Mouse (Mus musculus): ENCODE data around the gene Usp6nl. TPM values are rescaled to one million over a fixed set of nuclear protein-coding genes. Genes with fewer than 3 reads are reported as not detected.
A peak's percentile ranks its signal among the peaks of the same experiment; 100 is the strongest.

Gene Usp6nl
- polyA plus RNA-seq (2012; rRNA removed): 12.4 and 17.9 TPM in 2 replicates

DNA sequence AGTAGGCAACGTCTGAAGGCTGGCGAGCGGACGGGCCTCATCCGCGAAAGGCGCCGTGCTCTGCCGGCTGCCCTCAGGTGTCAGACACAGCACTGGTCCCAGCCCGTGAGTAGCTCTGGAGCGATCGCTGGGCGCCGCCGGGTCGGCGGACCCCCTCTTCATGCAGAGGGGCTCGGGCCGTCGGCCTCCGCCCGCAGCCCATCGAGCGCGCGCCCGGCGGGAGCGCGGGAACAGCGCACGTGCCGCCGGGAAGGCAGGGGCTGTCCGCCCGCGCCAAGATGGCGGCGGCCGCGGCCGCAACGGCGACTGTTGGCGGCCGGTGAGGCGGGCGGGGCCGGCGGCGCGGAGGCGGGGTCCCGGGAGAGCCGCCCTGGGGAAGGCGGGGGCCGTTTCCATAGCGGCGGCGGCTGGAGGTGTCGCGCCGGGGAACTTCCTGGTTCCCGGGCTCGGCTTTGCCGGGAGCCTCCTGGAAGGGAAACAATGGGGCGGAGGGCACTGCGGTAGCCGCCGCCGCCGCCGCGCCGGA lies at the start of gene Usp6nl:
Gene Usp6nl, plus strand, starts transcription at position 292 of the 526 bp plus-strand sequence.
- TF ChIP-seq POLR2A (IDR thresholded peaks at IDR 0.05; ENCODE audit: borderline replicate concordance, extremely low read depth, insufficient read depth, insufficient read length, poor library complexity, severe bottlenecking): peak; percentile 98
- TF ChIP-seq CTCF (IDR thresholded peaks at IDR 0.05; ENCODE audit: borderline replicate concordance, extremely low read depth, insufficient read depth, insufficient read length): no peak
- peak; percentile 88 for DNase-seq (ENCODE audit: low read depth)

DNA sequence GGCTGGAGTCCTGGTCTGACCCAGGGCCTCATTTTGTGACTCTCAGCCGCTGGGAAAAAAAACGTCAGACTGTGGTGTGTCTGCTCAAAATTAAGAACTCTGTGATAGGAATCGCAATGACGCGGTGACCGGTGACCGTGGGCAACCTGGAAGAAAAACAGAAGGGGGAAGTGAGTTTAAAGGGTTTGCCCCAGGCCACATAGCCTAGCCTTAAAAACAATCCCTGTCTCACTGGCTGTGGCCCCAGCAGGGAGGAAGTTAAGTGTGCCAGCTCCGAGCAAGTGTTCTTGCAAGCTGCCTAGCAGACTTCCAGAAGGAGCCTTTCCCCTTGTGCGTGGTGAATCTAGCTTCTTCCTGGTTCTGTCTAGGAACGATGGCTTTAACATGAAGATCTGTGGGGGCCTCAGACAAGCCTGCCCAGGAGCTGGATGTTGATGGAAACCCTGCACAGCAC lies 49.0 kb upstream of the Usp6nl start:
- TF ChIP-seq CTCF (IDR thresholded peaks at IDR 0.05; ENCODE audit: borderline replicate concordance, extremely low read depth, insufficient read depth, insufficient read length) (no peak), POLR2A (IDR thresholded peaks at IDR 0.05; ENCODE audit: borderline replicate concordance, extremely low read depth, insufficient read depth, insufficient read length, poor library complexity, severe bottlenecking) (no peak)
- peak; percentile 47 for DNase-seq (ENCODE audit: low read depth)

DNA sequence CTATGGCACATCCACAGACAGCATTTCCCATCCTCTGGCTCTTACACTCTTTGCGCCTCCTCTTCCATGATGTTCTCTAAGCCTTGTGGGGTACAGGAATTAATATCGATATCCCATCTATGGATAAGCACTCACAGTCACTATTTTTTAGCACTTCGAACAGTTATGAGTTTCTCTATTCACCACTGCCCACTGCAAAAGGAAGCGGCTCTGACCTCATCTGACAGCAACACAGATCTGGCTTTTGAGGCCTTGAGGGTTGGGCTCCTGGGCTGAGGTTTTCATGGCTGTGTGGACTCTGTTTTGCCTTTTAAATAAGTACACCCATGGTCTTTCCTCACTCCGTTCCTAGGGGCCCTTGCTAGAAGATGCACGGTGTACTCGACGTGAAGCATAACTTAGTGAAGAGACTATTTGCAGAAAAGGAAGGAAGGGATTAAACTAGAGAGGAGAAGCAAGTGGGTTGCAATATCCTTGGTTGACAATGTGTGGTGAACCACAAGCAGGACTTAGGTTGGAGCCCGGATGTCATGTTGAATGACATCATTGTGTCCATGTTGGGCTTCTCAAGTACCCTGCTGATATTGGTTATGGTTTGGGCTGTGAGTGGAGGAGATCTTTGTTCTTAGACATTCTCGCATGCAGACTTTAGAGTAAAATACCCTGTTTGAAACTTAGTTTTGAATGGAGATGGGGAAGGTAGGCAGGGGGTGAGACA lies 43.5 kb upstream of the Usp6nl start:
- DNase-seq (ENCODE audit: low read depth): no peak
- no peak for TF ChIP-seq CTCF (IDR thresholded peaks at IDR 0.05; ENCODE audit: borderline replicate concordance, extremely low read depth, insufficient read depth, insufficient read length)
- no peak for TF ChIP-seq POLR2A (IDR thresholded peaks at IDR 0.05; ENCODE audit: borderline replicate concordance, extremely low read depth, insufficient read depth, insufficient read length, poor library complexity, severe bottlenecking)

DNA sequence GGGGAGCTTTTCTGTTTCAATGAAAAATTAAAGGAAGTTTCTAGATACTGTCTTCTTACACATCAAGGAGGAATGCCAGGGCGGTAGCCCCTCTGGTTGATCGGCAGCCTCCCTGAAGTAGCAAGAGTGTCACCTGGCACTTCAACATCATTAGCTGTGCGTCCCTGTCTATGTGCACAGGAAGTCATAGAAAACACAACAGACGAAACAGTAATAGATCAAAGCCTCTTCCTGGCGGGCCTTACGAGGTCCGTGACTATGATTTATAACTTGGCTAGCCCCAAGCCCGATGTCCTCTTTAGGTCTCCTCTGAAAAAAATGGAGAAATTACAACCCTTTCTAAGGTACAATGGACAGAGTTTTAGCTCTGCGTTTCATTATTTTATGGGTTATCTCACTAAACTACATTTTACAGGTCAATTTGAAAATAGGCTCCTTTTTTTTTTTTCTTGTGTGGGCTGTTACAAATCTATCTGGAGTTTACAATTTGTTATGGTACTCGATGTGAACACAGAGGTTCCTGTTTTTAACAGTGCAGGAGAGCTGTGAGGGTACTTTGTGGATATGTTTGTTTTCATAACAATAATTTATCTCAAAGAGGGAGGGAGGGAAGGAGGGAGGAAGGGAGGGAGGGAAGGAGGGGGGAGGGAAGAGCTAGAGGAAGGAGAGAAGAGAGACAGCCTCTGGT lies 42.7 kb upstream of the Usp6nl start:
- no peak for DNase-seq (ENCODE audit: low read depth)
- no peak for TF ChIP-seq CTCF (IDR thresholded peaks at IDR 0.05; ENCODE audit: borderline replicate concordance, extremely low read depth, insufficient read depth, insufficient read length)
- no peak for TF ChIP-seq POLR2A (IDR thresholded peaks at IDR 0.05; ENCODE audit: borderline replicate concordance, extremely low read depth, insufficient read depth, insufficient read length, poor library complexity, severe bottlenecking)

DNA sequence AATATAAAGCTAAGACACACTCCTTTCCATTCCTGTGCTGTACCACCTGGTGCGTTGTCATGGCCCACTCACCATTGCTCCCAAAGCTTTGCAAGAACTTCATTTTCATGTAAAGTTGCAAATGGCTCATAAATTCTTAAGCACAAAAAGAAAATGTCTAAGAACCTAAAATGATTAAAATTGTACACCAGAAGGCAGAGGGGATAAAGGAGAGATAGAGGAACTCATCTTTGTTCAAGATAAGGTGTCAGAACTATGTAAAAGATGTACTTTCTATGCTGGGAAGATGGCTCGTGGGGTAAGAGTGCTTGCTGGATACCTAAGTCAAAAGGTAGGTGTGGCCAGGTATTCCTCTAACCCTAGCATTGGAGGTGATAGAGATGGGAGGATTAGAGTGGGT lies 38.9 kb upstream of the Usp6nl start:
- TF ChIP-seq CTCF (IDR thresholded peaks at IDR 0.05; ENCODE audit: borderline replicate concordance, extremely low read depth, insufficient read depth, insufficient read length) (no peak), POLR2A (IDR thresholded peaks at IDR 0.05; ENCODE audit: borderline replicate concordance, extremely low read depth, insufficient read depth, insufficient read length, poor library complexity, severe bottlenecking) (no peak)
- DNase-seq (ENCODE audit: low read depth): no peak

DNA sequence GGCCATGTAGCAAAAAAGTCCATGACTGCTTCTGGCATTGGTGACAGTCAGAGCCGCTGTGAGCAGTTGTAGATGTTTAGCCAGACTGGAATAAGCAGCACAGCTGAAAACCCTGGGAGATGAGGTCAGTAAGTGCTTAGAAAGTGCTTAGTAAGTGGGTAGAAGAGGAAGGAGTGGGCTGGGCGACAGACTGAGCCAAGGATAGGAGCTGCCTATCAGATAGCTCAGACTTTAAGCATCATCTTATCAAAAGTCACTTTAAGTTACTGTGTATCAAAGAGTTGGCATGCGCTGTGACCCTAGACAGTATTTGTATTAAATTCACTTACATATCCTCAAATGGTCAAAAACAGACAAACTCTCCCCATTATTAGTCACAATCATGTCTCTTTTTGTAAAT lies 37.7 kb upstream of the Usp6nl start:
- no peak for TF ChIP-seq POLR2A (IDR thresholded peaks at IDR 0.05; ENCODE audit: borderline replicate concordance, extremely low read depth, insufficient read depth, insufficient read length, poor library complexity, severe bottlenecking)
- TF ChIP-seq CTCF (IDR thresholded peaks at IDR 0.05; ENCODE audit: borderline replicate concordance, extremely low read depth, insufficient read depth, insufficient read length): no peak
- no peak for DNase-seq (ENCODE audit: low read depth)

DNA sequence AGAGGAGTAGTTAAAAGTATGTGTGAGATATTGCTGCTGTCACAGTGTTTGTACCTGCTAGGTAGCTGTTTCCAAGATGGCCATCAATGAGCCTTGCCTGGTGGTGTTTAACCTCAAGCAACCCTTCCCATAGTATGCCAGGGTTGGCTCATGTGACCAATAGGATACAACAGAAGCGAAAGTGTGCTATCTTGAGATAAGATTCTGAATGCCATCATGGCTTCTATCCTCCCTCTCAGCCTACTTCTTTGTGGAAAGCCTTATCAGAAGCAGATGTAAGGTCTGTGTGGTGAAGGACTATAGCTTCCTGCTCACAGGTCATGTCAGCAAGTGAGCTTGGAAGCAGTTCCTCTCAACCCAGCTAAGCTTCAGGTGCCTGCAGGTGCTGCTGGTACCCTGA lies 36.7 kb upstream of the Usp6nl start:
- DNase-seq (ENCODE audit: low read depth): no peak
- TF ChIP-seq CTCF (IDR thresholded peaks at IDR 0.05; ENCODE audit: borderline replicate concordance, extremely low read depth, insufficient read depth, insufficient read length): no peak
- no peak for TF ChIP-seq POLR2A (IDR thresholded peaks at IDR 0.05; ENCODE audit: borderline replicate concordance, extremely low read depth, insufficient read depth, insufficient read length, poor library complexity, severe bottlenecking)

DNA sequence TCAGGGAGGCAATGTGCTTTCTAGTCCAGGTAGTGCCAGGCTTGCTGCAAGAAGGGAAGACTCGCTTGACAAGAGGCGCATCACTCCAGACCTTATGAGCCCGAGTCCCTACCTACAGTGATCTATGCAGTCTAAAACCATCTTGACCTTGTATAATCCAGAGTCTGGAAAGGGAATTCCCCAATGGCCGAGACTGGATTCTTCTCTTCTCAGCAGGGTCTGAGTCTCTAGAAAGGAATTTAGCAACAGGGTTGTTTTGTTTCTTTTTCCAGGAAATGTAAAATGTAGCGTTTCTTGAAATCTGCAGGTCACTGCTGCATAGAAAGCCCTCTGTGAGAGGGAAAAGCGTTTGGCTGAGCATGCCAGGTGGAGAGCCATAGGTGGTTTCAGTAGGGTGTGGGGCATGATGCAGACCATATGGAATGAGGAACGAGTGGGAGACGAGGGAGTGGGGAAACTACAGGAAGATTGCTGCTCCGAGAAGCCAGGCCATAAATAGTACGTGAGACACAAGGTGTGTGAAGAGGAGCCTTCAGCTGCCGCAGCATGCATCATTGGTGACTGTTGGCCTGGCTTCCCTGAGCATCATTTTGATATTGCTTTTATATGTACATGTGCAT lies 28.5 kb upstream of the Usp6nl start:
- DNase-seq (ENCODE audit: low read depth): no peak
- TF ChIP-seq POLR2A (IDR thresholded peaks at IDR 0.05; ENCODE audit: borderline replicate concordance, extremely low read depth, insufficient read depth, insufficient read length, poor library complexity, severe bottlenecking): no peak
- no peak for TF ChIP-seq CTCF (IDR thresholded peaks at IDR 0.05; ENCODE audit: borderline replicate concordance, extremely low read depth, insufficient read depth, insufficient read length)

DNA sequence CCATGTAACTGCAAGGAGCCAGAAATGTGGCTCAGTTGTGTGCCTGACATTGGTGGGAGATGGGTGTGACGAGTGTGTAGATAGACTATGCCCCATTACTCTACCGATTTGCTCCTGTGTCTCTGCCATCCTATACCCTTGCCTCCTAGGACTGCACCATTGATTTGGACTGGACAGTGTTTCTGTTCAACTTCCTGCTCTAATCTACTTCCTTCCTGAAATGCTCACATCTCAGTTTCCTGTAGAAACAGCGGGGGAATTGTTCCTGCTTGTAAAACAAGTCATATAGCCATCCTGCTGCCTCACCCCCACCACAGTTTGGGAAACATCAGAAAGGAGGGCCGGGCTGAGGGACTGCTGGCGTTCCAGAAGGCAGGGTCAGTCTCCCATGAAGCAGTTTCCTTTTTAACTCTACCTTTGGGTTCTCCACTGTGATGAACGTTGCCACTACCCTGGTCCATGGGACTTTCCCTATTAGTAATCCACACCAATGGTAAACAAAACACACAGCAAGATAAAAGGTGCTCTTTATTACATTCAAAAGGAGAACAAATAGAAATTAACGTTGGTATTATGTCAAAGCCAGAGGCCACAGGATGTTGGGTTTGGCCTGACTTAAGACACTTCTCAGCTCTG lies 27.4 kb upstream of the Usp6nl start:
- no peak for DNase-seq (ENCODE audit: low read depth)
- TF ChIP-seq CTCF (IDR thresholded peaks at IDR 0.05; ENCODE audit: borderline replicate concordance, extremely low read depth, insufficient read depth, insufficient read length) (no peak), POLR2A (IDR thresholded peaks at IDR 0.05; ENCODE audit: borderline replicate concordance, extremely low read depth, insufficient read depth, insufficient read length, poor library complexity, severe bottlenecking) (no peak)

DNA sequence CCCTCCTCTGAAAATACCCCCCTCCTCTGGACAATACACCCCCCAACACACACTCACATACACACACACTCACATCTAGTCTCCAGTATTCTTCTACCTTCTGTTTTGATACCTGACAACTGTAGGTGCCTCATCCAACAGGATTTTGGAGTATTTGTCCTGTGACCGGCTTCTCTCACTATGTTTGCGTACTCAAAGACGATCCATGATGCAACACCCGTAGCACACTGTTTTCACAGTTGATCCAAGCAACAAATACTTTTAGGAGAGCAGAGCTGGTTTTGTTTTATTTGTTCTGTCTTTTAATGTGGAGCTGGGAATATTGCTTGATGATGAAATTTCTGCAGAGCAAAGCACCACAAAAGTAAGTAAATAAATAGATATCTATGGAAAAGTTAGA lies 17.7 kb upstream of the Usp6nl start:
- no peak for TF ChIP-seq CTCF (IDR thresholded peaks at IDR 0.05; ENCODE audit: borderline replicate concordance, extremely low read depth, insufficient read depth, insufficient read length)
- TF ChIP-seq POLR2A (IDR thresholded peaks at IDR 0.05; ENCODE audit: borderline replicate concordance, extremely low read depth, insufficient read depth, insufficient read length, poor library complexity, severe bottlenecking): no peak
- no peak for DNase-seq (ENCODE audit: low read depth)

DNA sequence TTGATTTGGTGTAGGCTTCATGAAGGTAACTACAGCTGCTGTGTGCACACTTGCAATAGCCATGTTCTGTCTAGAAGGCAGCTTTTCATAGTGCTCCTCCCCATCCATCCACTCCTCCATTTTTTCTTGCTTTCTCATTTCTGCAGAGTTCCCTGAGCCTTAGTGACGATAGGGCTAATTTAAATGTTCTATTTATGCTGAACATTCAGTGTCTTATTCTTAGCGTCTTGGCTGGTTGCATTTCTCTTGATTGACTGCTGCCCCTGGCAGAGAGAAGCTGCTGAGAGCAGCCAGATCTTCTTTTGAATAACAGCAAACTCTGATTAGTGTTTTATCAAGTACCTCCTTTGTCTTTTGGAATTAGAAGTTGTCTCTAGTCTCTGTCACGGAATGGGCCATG lies 15.6 kb upstream of the Usp6nl start:
- DNase-seq (ENCODE audit: low read depth): no peak
- TF ChIP-seq CTCF (IDR thresholded peaks at IDR 0.05; ENCODE audit: borderline replicate concordance, extremely low read depth, insufficient read depth, insufficient read length) (no peak), POLR2A (IDR thresholded peaks at IDR 0.05; ENCODE audit: borderline replicate concordance, extremely low read depth, insufficient read depth, insufficient read length, poor library complexity, severe bottlenecking) (no peak)
